Mouse (Mus musculus) hindbrain, embryonic 11.5 days (tissue): ENCODE data around the gene Cutc. TPM values are rescaled to one million over a fixed set of nuclear protein-coding genes. Genes with fewer than 3 reads are reported as not detected.

ENCODE experiments used
- ATAC-seq: fragments of 200-750 bp; cut with Nextera tagmentation; 2 replicates; pipeline ENCODE4 v1.8.0; 2017; ENCODE audit warnings: mild to moderate bottlenecking, moderate TSS enrichment, moderate library complexity; ENCODE audit not compliant: low FRiP score
- DNase-seq: peaks from one replicate; pipeline ENCODE4 v3.0.0-alpha.2; 2015; ENCODE audit warnings: low spot score
- H3K27ac ChIP-seq: fragments of 300-500 bp; sonication (generic); 2 replicates; pipeline ENCODE4 v1.5.1; 2014; ENCODE audit warnings: mild to moderate bottlenecking, low read depth, low read length
- H3K27me3 ChIP-seq: fragments of 300-500 bp; sonication (generic); 2 replicates; pipeline ENCODE4 v1.6.1; 2014; ENCODE audit warnings: mild to moderate bottlenecking, low read length, moderate library complexity, mixed read lengths; ENCODE audit not compliant: control insufficient read depth, insufficient read depth
- H3K36me3 ChIP-seq: fragments of 300-500 bp; sonication (generic); 2 replicates; pipeline ENCODE4 v1.6.1; 2014; ENCODE audit warnings: mild to moderate bottlenecking, low read length, moderate library complexity, mixed read lengths; ENCODE audit not compliant: control insufficient read depth, insufficient read depth
- H3K4me1 ChIP-seq: fragments of 300-500 bp; sonication (generic); replicated peaks from 2 replicates; pipeline ENCODE4 v1.6.1; 2014; ENCODE audit warnings: low read length, mixed read lengths; ENCODE audit not compliant: control insufficient read depth, insufficient read depth
- H3K4me2 ChIP-seq: fragments of 300-500 bp; sonication (generic); replicated peaks from 2 replicates; pipeline ENCODE4 v1.6.1; 2014; ENCODE audit warnings: mild to moderate bottlenecking, low read depth, low read length
- H3K4me3 ChIP-seq: fragments of 300-500 bp; sonication (generic); 2 replicates; pipeline ENCODE4 v1.5.1; 2014; ENCODE audit warnings: low read depth, low read length
- H3K9ac ChIP-seq: fragments of 300-500 bp; sonication (generic); 2 replicates; pipeline ENCODE4 v1.6.1; 2014; ENCODE audit warnings: low read depth, low read length
- H3K9me3 ChIP-seq: fragments of 300-500 bp; sonication (generic); 2 replicates; pipeline ENCODE4 v1.6.1; 2016; ENCODE audit warnings: low read length; ENCODE audit not compliant: control insufficient read depth
- WGBS: fragments of 180-500 bp; shearing (Covaris S2); extraction: QIAGEN DNeasy Blood & Tissue Kit; methylation state at CpG from one replicate; pipeline ENCODE4 v1.1.7; 2014; 5-methylcytosine and 5-hydroxymethylcytosine counted together
- polyA plus RNA-seq: library from polyadenylated mRNA; unstranded; fragments of >200 nt; fragmentation: Nextera tagmentation; extraction: Ambion mirVana; gene quantifications from 2 replicates; pipeline ENCODE4 v1.2.1, GENCODE M21; 2014

The Cutc gene
- polyA plus RNA-seq, 1 experiment from 2014 or later, result 14.5 TPM

DNA sequence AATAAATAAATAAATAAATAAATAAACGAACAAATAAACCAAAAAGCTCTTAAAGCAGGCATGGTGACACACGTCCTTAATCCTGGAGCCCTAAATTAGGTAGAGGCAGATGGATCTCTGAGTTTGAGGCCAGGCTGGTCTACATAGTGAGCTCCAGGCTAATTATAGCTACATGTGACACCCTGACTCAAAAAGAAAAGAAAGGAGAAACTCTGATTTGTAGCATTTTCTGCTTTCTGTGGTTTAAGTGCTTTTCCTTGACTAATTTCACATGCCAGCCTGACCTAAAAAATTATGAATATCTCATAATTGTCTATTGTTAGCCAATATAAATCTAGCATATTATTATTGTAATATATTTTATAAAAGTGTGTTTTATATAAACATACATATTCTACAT lies 9.6 kb downstream of the Cutc start:
- Histone ChIP-seq H3K4me2 (no peak overlapping the region), H3K27ac (no peak overlapping the region), H3K4me3 (no peak overlapping the region), H3K9ac (no peak overlapping the region), H3K9me3 (no peaks in the 10 kb centered on the region), H3K4me1 (no peaks in the 10 kb centered on the region), H3K27me3 (no peaks in the 10 kb centered on the region), H3K36me3 (no peaks in the 10 kb centered on the region)
- ATAC-seq (no peak), DNase-seq (no peak)
- 79% methylated on average over 2 of the region's 2 CpGs for WGBS

DNA sequence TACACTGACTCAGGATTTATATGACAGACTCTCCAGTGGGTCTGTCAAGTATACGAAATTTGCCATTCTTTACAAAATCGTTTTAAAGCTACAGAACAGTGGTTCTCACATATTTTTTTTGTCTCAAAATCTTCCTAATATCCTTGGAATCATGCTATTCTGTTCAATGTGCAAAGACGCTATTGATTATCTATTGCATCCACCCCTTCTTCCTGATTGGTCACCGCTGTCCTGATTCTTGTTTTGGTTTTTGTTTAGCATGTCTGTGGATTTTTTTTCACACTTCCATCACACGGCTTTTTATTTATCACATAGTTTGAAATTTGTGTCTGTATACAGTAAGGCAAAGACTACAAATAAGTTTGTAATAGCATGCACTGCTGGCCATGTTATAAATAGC lies 13.7 kb downstream of the Cutc start:
- no peak overlapping the region for H3K27ac ChIP-seq
- no peak for DNase-seq
- no peaks in the 10 kb centered on the region for H3K9me3 ChIP-seq
- H3K4me1 ChIP-seq, result no peaks in the 10 kb centered on the region
- H3K27me3 ChIP-seq, result no peaks in the 10 kb centered on the region
- H3K36me3 ChIP-seq, result no peaks in the 10 kb centered on the region
- no peak overlapping the region for H3K4me2 ChIP-seq
- no peak for ATAC-seq
- no peak overlapping the region for H3K4me3 ChIP-seq
- H3K9ac ChIP-seq, result no peak overlapping the region
- WGBS, result 87% methylated on average over 5 of the region's 5 CpGs

DNA sequence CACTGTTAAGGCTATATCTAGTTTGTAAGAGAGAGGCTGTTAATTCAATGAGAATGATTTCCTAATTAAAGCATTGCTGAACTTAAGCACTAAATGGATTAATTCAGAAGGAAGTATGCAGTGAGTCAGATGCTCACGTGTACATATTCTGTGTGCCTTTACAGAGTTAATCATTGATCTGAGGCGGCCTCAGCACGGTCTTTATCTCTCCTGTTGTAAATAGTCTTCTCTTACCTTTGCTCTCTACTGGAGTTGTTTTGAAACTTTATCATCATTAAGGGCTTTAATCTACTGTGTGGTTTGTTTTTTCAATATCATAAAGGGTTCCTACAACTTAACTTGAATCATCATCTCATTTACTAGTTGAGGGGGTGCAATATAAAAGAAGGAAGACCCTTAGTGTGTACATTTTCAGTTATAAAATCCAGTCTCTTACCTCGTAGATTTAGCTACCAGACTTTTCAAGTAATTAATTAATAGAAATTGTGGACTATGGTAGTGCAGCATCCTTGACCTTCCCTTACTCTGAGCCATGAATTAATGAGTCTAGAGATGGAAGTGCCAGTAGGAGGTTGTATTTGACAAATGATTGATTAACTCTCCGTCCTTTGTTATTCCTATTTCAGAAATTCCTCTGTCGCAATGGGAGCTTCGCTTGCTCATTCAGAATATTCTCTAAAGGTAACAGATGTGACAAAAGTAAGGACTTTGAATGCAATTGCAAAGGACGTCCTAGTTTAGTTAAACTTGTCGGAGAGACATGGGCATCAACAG lies 14.9 kb downstream of the Cutc start:
- DNase-seq, result no peak
- H3K36me3 ChIP-seq, result no peaks in the 10 kb centered on the region

DNA sequence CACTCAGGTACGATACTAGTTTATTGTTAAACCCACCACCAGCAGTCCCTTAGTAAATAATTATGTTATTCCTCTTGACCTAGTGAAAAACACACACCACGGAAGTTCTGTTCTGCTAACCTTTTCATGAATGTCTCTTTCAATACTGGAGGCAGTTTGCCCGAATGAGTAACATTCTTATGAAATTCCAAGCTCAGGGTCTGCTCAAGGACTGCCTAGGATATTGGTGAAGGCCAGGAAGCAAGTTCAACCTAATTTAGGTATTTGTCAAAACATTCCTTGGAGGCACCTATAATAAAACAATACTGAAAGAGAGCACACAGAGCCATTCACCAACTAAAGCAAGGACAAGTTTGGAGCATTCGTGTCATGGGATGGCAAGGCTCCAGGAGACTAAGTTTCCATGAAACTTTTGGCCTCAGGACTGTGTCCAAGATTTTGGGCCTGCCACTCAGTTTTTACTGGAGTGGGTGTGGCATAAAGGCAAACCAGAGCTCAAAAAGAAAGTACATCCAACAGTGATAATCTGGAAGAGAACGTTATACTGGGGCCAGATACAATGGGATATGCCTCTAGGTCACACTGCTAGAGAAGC lies 16.7 kb downstream of the Cutc start:
- H3K27ac ChIP-seq, result no peak overlapping the region
- no peaks in the 10 kb centered on the region for H3K27me3 ChIP-seq
- DNase-seq (no peak), ATAC-seq (no peak)
- H3K4me2 ChIP-seq, result no peak overlapping the region
- H3K36me3 ChIP-seq, result no peaks in the 10 kb centered on the region
- WGBS, result 86% methylated on average over 5 of the region's 5 CpGs
- H3K9ac ChIP-seq, result no peak overlapping the region
- H3K4me1 ChIP-seq, result no peaks in the 10 kb centered on the region
- no peak overlapping the region for H3K4me3 ChIP-seq
- H3K9me3 ChIP-seq, result no peaks in the 10 kb centered on the region

More for the DNA sequence above, 14.9 kb downstream of the Cutc start:
- H3K27ac ChIP-seq, result no peak overlapping the region
- no peak for ATAC-seq
- H3K4me1 ChIP-seq, result no peaks in the 10 kb centered on the region
- 56% methylated on average over 9 of the region's 9 CpGs for WGBS
- no peak overlapping the region for H3K9ac ChIP-seq
- no peak overlapping the region for H3K4me2 ChIP-seq
- no peak overlapping the region for H3K4me3 ChIP-seq
- H3K27me3 ChIP-seq, result no peaks in the 10 kb centered on the region
- H3K9me3 ChIP-seq, result no peaks in the 10 kb centered on the region

DNA sequence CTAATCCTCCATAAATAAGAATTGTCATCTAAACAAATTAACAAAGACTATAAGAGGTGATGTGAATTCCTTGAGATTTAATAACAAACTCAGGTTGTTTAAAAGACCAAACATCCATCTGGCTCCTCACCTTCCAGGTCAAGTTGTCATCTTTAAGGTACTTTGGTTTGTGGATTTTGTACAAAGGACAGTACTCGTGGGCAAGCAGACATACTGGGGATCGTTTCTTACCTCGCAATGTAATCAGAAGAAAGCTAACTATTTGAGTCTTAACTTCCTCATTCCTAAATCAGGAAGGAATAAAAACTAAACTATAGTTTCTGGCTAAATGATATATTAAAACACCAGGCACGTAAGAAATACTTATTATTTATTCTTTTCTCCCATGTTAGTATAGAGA lies 17.8 kb downstream of the Cutc start:
- Histone ChIP-seq H3K9me3 (no peaks in the 10 kb centered on the region), H3K4me1 (no peaks in the 10 kb centered on the region), H3K9ac (no peak overlapping the region), H3K27ac (no peak overlapping the region), H3K4me2 (no peak overlapping the region), H3K27me3 (no peaks in the 10 kb centered on the region), H3K4me3 (no peak overlapping the region), H3K36me3 (no peaks in the 10 kb centered on the region)
- 89% methylated on average over 4 of the region's 4 CpGs for WGBS
- ATAC-seq (no peak), DNase-seq (no peak)

DNA sequence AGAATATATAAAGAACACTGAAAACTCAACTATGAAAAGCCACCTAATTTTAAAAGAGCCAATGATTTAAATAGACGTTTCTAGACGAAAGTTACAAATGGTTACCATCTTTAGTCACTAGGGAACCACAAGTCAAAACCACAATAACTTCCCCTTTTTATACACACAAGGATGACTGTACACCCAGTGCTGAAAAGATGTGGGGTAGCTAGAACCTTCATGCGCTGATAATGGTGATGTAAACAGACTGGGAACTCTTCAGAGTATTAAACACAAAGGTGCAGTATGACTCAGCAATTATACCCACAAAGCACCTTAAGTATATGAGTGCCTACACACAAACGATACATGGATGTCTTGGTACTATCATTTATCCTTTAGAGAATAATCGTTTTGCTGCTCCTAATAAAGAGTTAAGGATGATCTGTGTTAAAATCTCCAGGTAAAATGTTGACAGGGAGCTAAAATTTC lies 18.7 kb downstream of the Cutc start:
- Histone ChIP-seq H3K27me3 (no peaks in the 10 kb centered on the region), H3K4me1 (no peaks in the 10 kb centered on the region), H3K9ac (no peak overlapping the region), H3K9me3 (no peaks in the 10 kb centered on the region), H3K36me3 (no peaks in the 10 kb centered on the region), H3K4me2 (no peak overlapping the region), H3K27ac (no peak overlapping the region), H3K4me3 (no peak overlapping the region)
- 93% methylated on average over 5 of the region's 5 CpGs for WGBS
- DNase-seq, result no peak
- ATAC-seq, result no peak

DNA sequence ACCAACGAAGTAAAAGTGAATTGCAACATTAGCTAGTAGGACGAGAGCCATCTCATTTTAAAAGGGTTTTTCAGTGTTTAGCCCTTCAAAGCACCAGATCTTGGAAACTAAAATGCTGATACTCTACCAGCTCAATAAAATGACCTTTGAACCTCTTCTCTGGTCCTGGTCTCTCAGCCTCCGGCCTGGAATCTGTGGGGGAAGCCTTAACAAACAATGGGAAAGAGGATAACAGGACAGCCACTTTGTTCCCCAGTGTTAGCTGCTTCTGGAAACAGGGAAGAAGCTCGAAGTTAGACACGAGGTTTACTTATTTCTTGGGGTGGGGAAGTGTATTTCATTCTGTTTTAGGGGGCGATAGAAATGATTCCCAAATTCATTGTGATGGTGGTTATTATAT lies 19.5 kb downstream of the Cutc start:
- Histone ChIP-seq H3K36me3 (no peaks in the 10 kb centered on the region), H3K4me2 (no peak overlapping the region), H3K9me3 (no peaks in the 10 kb centered on the region), H3K4me3 (no peak overlapping the region), H3K27ac (no peak overlapping the region), H3K9ac (no peak overlapping the region), H3K4me1 (no peaks in the 10 kb centered on the region), H3K27me3 (no peaks in the 10 kb centered on the region)
- DNase-seq, result no peak
- ATAC-seq, result no peak
- WGBS, result 57% methylated on average over 6 of the region's 6 CpGs

DNA sequence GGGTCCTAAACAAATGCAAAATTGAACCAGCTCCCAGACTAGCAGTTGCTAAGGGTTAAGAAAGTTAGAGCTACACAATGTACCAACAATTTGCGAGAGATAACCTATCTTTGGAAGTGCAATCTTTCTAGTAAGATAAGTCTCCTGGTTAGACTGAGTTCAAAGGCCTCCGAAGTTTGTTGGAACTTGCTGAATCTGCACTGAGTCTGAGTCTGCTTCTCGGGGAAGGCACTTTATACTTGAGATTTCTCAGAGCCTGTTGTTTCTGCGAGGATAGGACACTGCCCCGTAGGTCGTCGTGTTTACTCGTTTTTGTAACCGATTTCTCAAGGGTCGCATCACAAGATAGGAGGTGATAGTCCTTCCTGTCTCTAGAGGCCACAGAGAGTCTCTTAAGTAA lies 22.6 kb downstream of the Cutc start:
- Histone ChIP-seq H3K9me3 (no peaks in the 10 kb centered on the region), H3K4me3 (no peak overlapping the region), H3K36me3 (no peaks in the 10 kb centered on the region), H3K27ac (no peak overlapping the region), H3K9ac (no peak overlapping the region), H3K4me2 (no peak overlapping the region), H3K4me1 (no peaks in the 10 kb centered on the region), H3K27me3 (no peaks in the 10 kb centered on the region)
- 76% methylated on average over 10 of the region's 10 CpGs for WGBS
- no peak for ATAC-seq
- no peak for DNase-seq

DNA sequence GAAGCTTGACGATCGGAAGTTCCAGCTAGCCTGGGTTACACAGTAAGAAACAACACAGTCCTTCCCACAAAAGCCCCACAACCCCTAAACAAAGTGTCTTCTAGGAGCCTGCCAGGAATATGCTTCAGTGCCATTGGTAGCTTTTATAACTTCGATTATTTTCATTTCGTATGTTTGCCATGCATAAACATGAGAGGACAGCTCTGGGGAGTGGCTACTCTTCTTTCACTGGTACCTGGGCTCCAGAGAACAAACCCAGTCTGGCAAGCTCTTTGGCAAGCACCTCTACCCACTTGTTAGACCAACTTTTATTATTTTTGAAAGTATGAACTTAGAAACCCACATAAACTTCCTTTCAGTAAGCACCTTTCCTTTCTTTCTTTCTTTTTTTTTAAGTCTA lies 23.8 kb downstream of the Cutc start:
- 84% methylated on average over 4 of the region's 4 CpGs for WGBS
- Histone ChIP-seq H3K36me3 (no peaks in the 10 kb centered on the region), H3K27ac (no peak overlapping the region), H3K9me3 (no peaks in the 10 kb centered on the region), H3K4me1 (no peaks in the 10 kb centered on the region), H3K9ac (no peak overlapping the region), H3K27me3 (no peaks in the 10 kb centered on the region), H3K4me3 (no peak overlapping the region), H3K4me2 (no peak overlapping the region)
- ATAC-seq, result no peak
- DNase-seq, result no peak
